Mouse (Mus musculus) testis, adult 2 months (tissue): ENCODE data around the gene Pa2g4. TPM values are rescaled to one million over a fixed set of nuclear protein-coding genes. Genes with fewer than 3 reads are reported as not detected.

ENCODE experiments used
- H3K27ac ChIP-seq: fragments of 200-500 bp; 2 replicates; pipeline ENCODE4 v1.5.1; 2012; ENCODE audit warnings: low read depth, low read length; ENCODE audit not compliant: control insufficient read depth, insufficient read depth
- H3K27me3 ChIP-seq: fragments of 200-500 bp; 2 replicates; pipeline ENCODE4 v1.6.1; 2012; ENCODE audit warnings: mild to moderate bottlenecking, low read length, moderate library complexity; ENCODE audit not compliant: control insufficient read depth, insufficient read depth
- H3K36me3 ChIP-seq: fragments of 200-500 bp; 2 replicates; pipeline ENCODE4 v1.6.1; 2012; ENCODE audit warnings: mild to moderate bottlenecking, low read length; ENCODE audit not compliant: control insufficient read depth, insufficient read depth
- H3K4me1 ChIP-seq: fragments of 200-500 bp; 2 replicates; pipeline ENCODE4 v1.6.1; 2012; ENCODE audit warnings: low read length; ENCODE audit not compliant: control insufficient read depth, insufficient read depth
- H3K4me3 ChIP-seq: fragments of 200-500 bp; 2 replicates; pipeline ENCODE4 v1.5.1; 2012; ENCODE audit warnings: low read depth, mild to moderate bottlenecking, low read length, moderate library complexity, mixed read lengths; ENCODE audit not compliant: control insufficient read depth
- CTCF ChIP-seq: fragments of 200-500 bp; IDR thresholded peaks from 2 replicates; pipeline ENCODE4 v1.5.1; 2012; ENCODE audit warnings: low read depth, mild to moderate bottlenecking, inconsistent platforms, low read length, moderate library complexity; ENCODE audit not compliant: control insufficient read depth, insufficient read depth, insufficient replicate concordance
- POLR2A ChIP-seq: fragments of 200-500 bp; IDR thresholded peaks from 2 replicates; pipeline ENCODE4 v1.6.1; 2012; ENCODE audit warnings: low read depth, mild to moderate bottlenecking, inconsistent platforms, low read length, moderate library complexity; ENCODE audit not compliant: control insufficient read depth
- polyA plus RNA-seq: library from polyadenylated mRNA; depleted of rRNA; stranded (reverse); fragments of >200 nt; gene quantifications from 2 replicates; pipeline ENCODE4 v1.2.3, GENCODE M21; 2012

Pa2g4 gene
- polyA plus RNA-seq, 1 experiment: 36.5 TPM

DNA sequence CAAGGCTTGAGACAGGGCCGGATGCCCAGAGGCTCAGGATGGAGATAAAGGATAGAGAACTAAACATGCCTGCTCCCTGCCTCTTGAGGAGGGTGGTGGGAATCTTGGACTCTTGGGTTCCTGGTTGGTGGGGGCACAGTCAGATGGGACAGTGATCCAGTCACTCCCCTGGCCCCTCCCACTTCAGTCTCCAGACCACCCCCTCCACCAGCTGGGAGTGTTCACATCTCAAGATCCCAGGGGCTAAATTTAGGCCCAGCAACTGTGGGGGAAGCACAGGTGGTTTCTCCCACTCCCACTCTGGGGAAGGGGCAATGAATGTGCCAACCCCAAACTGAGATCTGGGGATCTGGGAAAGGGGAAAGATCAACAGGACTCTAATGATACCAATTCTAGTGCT lies 22.3 kb upstream of the Pa2g4 start:
- Histone ChIP-seq H3K27ac (no peak overlapping the region), H3K36me3 (no peaks in the 10 kb centered on the region), H3K4me1 (peaks cover 24% of the 10 kb centered on the region), H3K4me3 (no peak overlapping the region), H3K27me3 (no peaks in the 10 kb centered on the region; the same call in 1 of the 2 replicates)
- TF ChIP-seq POLR2A (no peak), CTCF (no peak)

- no peaks in the 10 kb centered on the region; the same call in 1 of the 2 replicates for H3K27me3 ChIP-seq
Observed at GRCm38 (mm10) chr10:128587697-128588096, 21.9 kb upstream of the Pa2g4 start.

DNA sequence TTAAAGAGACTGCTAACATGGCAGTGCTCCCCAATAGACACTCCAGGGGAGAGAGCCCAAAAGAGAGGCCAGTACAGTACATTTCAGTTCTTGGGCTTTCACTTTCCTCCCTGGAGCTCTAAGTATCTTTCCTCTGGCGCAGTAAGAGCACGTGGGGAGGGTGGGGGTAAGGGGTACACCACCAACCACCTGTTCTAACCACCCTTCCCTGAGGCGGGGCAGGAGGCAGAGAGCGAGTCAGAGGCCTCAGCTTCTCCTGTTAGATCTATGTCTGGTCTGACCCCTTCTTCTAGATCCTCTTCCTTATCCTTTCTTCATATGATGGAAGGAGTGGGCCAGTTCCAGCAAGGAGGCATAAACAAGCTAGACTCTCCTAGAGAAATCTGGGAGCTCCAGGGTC lies 21.3 kb upstream of the Pa2g4 start:
- H3K36me3 ChIP-seq: no peaks in the 10 kb centered on the region
- TF ChIP-seq CTCF (no peak), POLR2A (no peak)
- no peak overlapping the region for H3K27ac ChIP-seq
- no peak overlapping the region for H3K4me3 ChIP-seq
- H3K4me1 ChIP-seq: peaks cover 26% of the 10 kb centered on the region
- no peaks in the 10 kb centered on the region; the same call in 1 of the 2 replicates for H3K27me3 ChIP-seq

More at GRCm38 (mm10) chr10:128587697-128588096, 21.9 kb upstream of the Pa2g4 start:
- Histone ChIP-seq H3K36me3 (no peaks in the 10 kb centered on the region), H3K4me1 (peaks cover 26% of the 10 kb centered on the region), H3K4me3 (no peak overlapping the region), H3K27ac (no peak overlapping the region)
- no peak for TF ChIP-seq CTCF
- no peak for TF ChIP-seq POLR2A

DNA sequence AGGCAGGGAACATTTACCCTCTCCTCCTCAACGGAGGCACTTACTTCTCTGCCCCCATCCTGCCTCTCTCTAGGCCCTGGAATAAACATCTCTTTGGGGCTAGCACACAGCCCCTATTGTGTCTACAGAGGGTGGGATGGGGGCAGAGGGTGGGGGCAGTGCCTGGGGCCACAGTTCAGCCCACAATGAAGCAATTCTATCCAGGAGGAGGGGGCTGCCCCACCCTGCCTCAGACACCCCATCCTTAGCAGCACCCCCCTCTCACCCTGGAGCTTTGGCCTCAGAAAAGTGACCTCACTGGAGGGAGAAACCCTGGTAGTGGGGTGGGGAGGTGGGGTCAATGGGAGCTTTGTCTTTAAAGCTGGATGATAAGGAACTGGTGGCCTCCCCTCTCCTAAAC lies 20.8 kb upstream of the Pa2g4 start:
- Histone ChIP-seq H3K27me3 (no peaks in the 10 kb centered on the region; the same call in 1 of the 2 replicates), H3K27ac (no peak overlapping the region), H3K4me3 (no peak overlapping the region), H3K36me3 (no peaks in the 10 kb centered on the region), H3K4me1 (peaks cover 26% of the 10 kb centered on the region)
- TF ChIP-seq POLR2A: no peak
- TF ChIP-seq CTCF: no peak

DNA sequence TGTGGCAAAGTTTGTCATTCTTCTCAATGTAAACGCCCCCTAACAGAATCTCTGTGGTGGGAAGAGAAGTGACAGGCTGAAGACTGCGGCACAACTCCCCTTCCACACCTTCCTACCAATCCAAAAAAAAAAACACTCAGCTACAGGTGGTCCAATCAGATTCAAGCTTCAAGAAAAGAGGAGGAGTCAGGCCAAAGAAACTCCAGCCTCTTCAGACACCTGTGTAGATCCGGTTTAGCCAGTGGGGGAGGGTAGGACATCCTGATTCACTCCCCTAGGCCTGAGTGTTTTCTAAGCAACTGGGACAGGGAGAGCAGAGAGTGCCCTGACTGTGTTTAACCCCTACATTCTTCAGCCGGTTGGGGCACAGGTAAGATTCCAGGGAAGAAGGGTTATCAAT lies 18.6 kb upstream of the Pa2g4 start:
- Histone ChIP-seq H3K4me1 (peaks cover 18% of the 10 kb centered on the region), H3K4me3 (no peak overlapping the region), H3K27me3 (no peaks in the 10 kb centered on the region; the same call in 1 of the 2 replicates), H3K36me3 (no peaks in the 10 kb centered on the region), H3K27ac (no peak overlapping the region)
- no peak for TF ChIP-seq POLR2A
- TF ChIP-seq CTCF: no peak

DNA sequence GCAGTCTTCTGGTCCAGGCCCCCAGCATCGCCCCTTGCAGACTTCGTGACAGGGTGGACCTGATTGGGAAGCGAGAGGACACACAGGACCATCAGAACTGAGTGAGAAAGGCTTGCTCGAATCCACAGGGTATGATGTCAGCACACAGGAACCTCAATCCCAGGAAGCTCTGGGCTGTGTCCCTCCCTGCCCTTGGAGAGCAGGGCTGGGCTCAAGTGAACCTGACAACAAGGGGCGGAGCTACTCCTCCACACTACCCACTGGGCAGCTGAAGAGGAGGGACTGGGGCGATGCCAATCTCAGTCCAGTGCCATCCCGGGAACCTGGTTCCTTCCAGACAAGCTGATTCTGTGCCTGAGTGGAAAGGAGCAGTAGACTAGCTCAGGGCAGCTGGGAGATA lies 17.9 kb upstream of the Pa2g4 start:
- H3K27ac ChIP-seq: no peak overlapping the region
- H3K4me1 ChIP-seq: peaks cover 13% of the 10 kb centered on the region
- TF ChIP-seq POLR2A (no peak), CTCF (no peak)
- H3K4me3 ChIP-seq: no peak overlapping the region
- H3K36me3 ChIP-seq: no peaks in the 10 kb centered on the region
- no peaks in the 10 kb centered on the region for H3K27me3 ChIP-seq

DNA sequence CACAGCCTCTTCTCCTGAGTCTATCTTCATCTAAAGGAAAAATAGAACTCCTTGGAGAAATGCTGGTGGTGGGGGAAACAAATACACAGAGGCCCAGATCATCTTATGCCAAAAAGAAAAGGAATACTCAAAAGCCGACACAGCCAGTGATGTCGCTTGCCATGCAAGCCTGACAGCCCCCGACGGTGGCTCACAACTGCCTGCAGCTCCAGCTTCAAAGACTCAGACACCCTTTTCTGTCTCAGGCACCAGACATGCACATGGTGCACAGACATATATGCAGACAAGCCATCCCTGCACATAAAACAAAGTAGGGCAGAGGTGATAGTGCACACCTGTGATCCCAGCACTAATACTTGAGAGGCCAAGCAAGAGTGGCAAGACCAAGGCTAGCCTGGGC lies 13.9 kb upstream of the Pa2g4 start:
- H3K4me3 ChIP-seq: no peak overlapping the region
- H3K27me3 ChIP-seq: no peaks in the 10 kb centered on the region
- TF ChIP-seq CTCF (no peak), POLR2A (no peak)
- no peak overlapping the region for H3K27ac ChIP-seq
- no peaks in the 10 kb centered on the region for H3K36me3 ChIP-seq
- peaks cover 13% of the 10 kb centered on the region for H3K4me1 ChIP-seq

- peaks cover 11% of the 10 kb centered on the region for H3K4me1 ChIP-seq
- TF ChIP-seq POLR2A: no peak
- no peak for TF ChIP-seq CTCF
- H3K27ac ChIP-seq: no peak overlapping the region
- H3K4me3 ChIP-seq: no peak overlapping the region
- H3K27me3 ChIP-seq: no peaks in the 10 kb centered on the region
- no peaks in the 10 kb centered on the region for H3K36me3 ChIP-seq
Observed at GRCm38 (mm10) chr10:128579298-128579697, 13.5 kb upstream of the Pa2g4 start.
